Mouse (Mus musculus): ENCODE measurements around the gene Plcb1.

The Plcb1 gene

GRCm38 (mm10) chr2:135165512-135165911 is 379.6 kb downstream of the Plcb1 start:
- no peak for DNase-seq (ENCODE audit: extremely low read depth, insufficient read length, low spot score)

- no peak for DNase-seq (ENCODE audit: extremely low read depth, insufficient read length, low spot score)
Observed at GRCm38 (mm10) chr2:135175544-135175943, 389.7 kb downstream of the Plcb1 start.

GRCm38 (mm10) chr2:135187659-135188058 is 401.8 kb downstream of the Plcb1 start:
- DNase-seq (ENCODE audit: extremely low read depth, insufficient read length, low spot score), result no peak

DNA sequence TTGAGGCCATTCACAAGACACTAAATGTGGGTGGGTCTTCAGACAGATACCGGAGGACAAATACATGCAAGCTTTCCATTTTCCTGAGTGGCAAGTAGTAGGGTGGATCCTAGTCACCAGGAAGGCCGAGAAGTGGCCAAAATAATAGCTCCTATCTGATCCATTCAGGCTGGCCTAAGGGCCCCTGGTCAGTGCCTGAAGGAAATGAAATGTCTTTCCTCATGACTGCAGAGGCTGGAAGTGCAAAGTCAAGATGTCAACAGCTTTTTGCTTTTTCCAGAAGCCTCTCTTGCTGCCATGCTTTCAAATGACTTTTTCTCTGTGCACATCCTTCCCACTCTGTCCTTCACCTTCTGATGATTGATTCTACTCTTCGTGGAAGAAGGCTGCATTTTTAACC is 415.0 kb downstream of the Plcb1 start:
- DNase-seq (ENCODE audit: extremely low read depth, insufficient read length, low spot score), result no peak

DNA sequence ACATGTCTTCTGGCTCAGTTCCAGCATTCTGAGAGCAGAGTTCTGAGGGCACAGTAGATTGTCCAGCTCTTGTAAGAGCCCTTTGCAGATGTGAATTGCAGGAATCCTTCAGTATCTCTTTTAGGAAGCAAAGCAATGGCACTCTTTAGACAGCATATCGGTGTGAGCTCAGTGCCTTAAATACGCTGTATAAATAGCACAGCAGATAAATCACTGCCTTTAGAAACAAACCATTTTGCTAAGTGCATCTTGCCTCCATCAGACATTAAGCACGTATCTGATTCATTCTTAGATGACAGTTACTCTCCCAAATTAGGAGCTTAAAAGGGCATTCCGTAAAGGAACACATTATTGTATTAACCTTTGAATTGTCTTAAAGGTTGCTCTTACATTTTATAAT is 416.5 kb downstream of the Plcb1 start:
- DNase-seq (ENCODE audit: extremely low read depth, insufficient read length, low spot score), result no peak

DNA sequence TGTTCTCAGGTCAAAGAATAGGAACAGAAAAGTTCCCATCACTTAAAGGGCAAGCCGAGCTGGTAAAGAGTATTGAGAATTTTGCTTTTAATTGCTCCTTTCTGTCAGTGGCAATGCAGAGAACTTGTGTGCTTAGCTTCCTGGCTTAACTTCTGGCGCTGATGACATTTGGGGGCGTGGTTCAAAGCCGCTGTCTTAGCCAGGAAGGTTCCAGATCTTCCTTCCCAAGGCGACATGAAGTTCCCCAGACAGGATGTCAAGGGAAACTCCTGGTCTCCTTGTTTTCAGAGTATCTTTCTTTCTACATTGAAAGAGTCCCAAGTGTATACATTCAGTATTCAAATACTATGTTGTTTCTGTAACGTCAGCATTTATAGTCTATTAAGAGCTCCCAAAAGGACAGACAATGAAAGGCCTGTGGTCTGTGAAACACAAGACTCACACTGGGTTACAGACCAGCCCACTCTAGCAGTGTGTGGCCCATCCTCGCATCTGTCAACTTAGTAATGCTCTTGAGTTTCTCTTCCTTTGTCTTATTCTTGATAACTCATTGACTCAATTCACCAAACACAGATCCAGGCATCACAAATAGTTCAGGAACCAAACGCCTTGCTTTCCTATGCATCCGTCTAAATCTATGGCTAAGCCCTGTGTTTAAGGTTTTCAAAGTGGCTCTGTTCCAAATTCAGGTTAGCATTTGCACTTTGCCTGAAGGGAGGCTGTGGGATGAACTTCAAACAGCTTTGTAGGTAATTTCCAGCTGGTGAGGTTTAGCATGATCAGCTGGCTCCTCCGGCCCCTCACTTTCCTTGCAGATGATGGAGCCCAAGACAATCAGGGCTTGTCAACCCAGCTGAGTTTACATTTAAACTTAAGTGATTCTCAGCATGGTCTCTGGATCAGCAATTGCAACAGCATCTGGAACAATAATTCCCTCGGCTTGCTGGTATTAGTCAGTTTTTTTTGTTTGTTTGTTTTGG is 418.6 kb downstream of the Plcb1 start:
- no peak for DNase-seq (ENCODE audit: extremely low read depth, insufficient read length, low spot score)

DNA sequence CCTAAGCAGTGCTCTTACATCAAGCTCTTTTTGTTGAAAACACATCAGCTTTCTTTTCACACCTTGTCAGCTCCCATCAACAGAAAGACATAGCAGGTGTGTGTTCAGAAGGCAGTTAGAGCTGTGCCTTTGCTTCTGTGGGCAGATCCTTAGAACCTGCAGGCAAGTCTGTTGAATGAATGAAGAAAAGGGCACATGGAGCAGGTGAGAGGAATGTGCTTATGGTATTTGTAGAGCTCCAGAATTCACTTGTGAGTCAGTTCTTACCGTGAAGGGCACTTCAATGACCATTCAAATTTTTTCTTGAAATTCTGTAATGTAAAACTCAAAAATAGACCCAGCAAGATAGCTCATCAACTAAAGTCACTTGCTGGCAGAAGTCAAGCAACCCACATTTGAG is 423.0 kb downstream of the Plcb1 start:
- no peak for DNase-seq (ENCODE audit: extremely low read depth, insufficient read length, low spot score)

DNA sequence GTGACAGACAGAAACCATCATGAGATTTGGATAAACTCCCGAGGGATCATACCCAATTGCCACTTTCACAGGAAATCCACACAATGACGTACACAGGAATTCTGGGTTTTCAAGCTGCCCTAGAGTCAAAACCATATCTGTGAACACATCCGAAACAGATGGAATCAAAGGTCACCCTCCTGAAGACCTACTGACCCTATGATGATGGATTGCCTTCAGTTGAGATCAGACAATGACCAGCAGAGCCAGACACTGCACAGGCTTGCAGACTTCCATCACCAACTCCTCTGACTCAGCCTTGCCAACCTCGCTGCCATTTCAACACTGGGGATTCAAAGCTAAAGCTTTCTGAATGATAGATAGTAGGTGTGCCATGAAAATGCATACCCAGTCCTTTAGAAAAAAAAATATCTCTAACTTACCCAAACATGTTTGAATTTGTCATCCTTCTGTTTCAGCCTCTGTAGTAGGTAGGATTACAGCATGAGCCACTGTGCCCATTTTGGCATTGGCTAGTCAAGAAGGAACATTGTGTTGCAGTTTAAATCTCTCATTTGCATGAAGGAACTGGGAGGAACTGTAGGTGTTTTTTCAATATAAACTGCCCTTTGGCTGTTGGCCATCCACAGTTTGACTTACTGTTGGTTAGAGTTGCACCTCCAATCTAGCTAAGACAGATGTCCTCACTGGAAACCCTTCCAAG is 429.0 kb downstream of the Plcb1 start:
- no peak for DNase-seq (ENCODE audit: extremely low read depth, insufficient read length, low spot score)

DNA sequence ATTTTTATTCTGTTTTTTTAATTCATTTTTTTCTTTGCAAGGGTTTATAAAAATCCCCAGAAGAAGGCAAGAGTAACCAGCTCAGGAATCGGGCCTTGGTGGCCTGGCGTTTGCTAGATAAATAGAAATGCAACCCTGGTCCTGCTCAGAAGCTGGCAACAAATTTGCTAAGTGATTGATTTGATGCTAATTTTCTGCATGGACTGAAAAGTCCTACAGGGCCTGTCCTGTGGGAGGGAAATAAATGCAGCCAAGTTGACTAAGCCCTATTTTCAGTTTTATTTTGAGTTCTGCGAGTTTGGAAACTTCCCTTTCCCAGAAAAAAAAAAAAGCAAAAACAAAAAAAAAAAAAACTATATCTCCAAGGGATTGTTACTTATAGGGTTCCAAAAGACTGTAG is 433.5 kb downstream of the Plcb1 start:
- no peak for DNase-seq (ENCODE audit: extremely low read depth, insufficient read length, low spot score)

- no peak for DNase-seq (ENCODE audit: extremely low read depth, insufficient read length, low spot score)
Observed at GRCm38 (mm10) chr2:135225604-135226025, 439.7 kb downstream of the Plcb1 start.

GRCm38 (mm10) chr2:135230262-135230661 is 444.4 kb downstream of the Plcb1 start:
- DNase-seq (ENCODE audit: extremely low read depth, insufficient read length, low spot score), result no peak

GRCm38 (mm10) chr2:135242662-135243316 is 456.9 kb downstream of the Plcb1 start:
- no peak for DNase-seq (ENCODE audit: extremely low read depth, insufficient read length, low spot score)

DNA sequence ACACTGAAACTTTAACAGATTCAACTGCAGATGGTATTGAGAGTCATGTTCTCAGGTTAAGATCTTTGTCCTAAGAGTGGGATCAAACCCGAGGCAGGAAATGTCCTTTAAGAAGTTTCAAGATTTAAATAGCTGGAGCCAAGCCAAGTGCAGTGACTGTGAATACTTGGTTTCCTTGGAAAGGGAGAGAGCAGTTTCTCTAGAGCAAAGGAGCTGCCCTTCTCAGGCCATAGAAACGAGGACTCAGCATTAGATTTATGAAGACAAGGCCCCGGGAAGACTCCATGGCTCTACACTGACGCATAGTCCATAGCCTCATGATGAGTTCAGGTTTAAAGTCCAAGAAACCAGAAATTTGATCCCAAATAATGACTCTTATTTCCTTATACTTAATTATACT is 457.9 kb downstream of the Plcb1 start:
- DNase-seq (ENCODE audit: extremely low read depth, insufficient read length, low spot score), result no peak

DNA sequence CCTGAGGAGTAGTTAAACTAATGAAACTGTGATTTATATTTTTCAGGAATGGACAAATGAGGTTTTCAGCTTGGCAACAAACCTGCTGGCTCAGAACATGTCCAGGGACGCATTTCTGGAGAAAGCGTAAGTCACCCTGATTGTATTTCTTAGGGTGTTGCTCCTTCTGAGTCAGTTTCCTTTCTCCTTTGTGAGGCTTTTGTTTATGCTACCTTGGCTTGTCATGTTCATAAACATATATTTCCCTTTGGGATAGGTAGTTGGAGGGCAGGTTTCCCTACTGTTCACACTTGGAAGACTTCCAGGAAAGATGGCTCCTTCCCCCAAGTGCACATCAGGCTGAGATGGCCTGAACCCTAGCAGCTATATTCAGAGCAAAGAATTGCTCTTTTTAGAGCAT is 464.1 kb downstream of the Plcb1 start:
- DNase-seq (ENCODE audit: extremely low read depth, insufficient read length, low spot score), result no peak

- no peak for DNase-seq (ENCODE audit: extremely low read depth, insufficient read length, low spot score)
Observed at GRCm38 (mm10) chr2:135251821-135252315, 466.0 kb downstream of the Plcb1 start.

- DNase-seq (ENCODE audit: extremely low read depth, insufficient read length, low spot score), result no peak
Observed at GRCm38 (mm10) chr2:135259136-135259535, 473.3 kb downstream of the Plcb1 start.

- no peak for DNase-seq (ENCODE audit: extremely low read depth, insufficient read length, low spot score)
Observed at GRCm38 (mm10) chr2:135263943-135264342, 478.1 kb downstream of the Plcb1 start.

DNA sequence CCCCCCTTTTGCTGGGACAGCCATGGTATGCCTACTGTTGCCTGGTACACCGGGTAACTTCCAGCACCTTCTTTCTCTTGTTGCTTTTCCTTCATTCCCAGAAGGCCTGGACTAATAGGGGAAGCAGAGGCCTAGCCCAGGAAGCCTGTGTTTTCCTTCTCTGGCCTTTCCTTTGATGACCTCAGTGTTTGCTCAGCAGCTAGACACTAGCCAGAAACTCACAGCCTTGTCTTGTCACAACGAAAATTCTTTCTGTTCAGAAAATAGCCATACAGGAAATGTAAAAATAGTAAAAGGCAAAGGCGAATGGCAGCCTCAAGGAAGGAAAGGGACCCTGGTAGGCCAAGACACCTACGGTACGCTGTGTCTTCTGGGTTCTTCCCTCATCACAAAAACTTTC is 489.1 kb downstream of the Plcb1 start:
- no peak for DNase-seq (ENCODE audit: extremely low read depth, insufficient read length, low spot score)

DNA sequence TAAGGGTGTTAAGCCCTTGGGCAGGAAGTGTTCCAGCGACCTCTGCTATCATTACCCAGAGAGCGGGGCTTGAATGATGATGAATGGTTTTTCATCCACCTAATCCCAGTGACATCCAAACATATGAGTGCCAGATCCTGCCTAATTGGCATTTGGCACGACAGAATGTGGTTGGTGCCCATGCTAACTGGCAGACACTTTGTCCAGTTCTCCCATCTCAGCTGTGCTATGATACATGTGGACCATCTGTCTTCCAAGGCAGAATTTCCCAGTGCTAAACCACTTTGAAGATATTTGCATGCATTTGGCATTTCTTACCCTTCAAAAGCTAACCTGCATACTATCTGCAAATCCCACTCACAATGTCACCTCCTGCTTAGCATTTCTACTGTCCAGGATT is 492.6 kb downstream of the Plcb1 start:
- DNase-seq (ENCODE audit: extremely low read depth, insufficient read length, low spot score), result no peak

DNA sequence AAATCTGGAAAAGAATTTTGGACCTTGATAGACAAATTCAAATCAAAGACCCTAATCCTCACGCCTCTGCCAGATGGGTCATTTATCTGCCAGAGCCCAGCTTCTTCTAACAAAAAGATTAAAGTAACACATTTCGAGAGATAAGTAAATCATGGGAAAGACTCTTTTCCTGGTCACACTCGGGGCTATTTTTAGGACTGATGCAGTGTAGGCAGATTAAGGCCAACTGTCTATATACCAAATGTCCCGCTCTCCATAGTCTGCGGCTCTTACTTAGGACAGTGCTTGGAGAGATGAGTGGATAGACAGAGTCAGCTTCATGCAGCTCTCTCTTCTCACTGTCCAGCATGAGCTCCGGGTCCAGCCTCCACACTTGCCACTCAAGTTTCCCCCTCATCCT is 493.2 kb downstream of the Plcb1 start:
- no peak for DNase-seq (ENCODE audit: extremely low read depth, insufficient read length, low spot score)

GRCm38 (mm10) chr2:135283783-135284182 is 497.9 kb downstream of the Plcb1 start:
- no peak for DNase-seq (ENCODE audit: extremely low read depth, insufficient read length, low spot score)

All from 3134 (cell line).